Mouse (Mus musculus) lung, adult 2 months (tissue): ENCODE results near the gene Tph1.

Experiments
- CTCF ChIP-seq: fragments of 200-500 bp; IDR thresholded peaks from 2 replicates; pipeline ENCODE4 v1.5.1; 2011; ENCODE audit warnings: mild to moderate bottlenecking, low read length, control low read depth; ENCODE audit not compliant: insufficient read depth
- POLR2A ChIP-seq: fragments of 200-500 bp; IDR thresholded peaks from 2 replicates; pipeline ENCODE4 v1.6.1; 2011; ENCODE audit warnings: low read depth, mild to moderate bottlenecking, control low read depth, low read length, borderline replicate concordance; ENCODE audit errors: extremely low read depth

DNA sequence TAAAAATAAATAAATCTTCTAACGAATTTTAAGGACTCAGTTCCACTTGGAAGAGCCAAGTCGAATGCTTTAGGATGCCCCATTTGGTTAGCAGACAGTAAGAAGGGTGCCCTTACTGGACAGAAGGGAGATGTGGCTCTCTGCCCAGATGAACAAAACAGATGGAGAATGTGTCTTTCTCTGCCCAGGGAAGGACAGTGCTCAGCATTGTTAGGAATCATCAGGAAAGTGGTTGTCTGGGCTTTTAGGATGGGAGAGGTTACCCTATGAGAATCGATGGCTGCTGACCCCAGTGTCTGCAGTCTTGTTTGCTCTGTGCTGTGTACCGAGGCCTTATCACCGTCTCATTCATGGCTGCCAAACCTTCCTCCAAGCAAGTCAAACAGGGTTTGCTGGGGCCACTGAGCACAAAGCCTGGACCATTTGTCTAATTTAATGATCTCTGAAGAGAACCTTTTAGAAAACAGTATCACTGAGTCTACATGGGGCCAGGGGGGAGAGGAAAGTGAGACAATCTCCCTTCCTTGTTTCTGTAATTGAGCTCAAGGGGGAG lies 4.5 kb upstream of the Tph1 start:
- TF ChIP-seq CTCF: no peak
- TF ChIP-seq POLR2A: no peak
